Mouse (Mus musculus): Measurements from ENCODE around the gene Kif1b. TPM values are rescaled to one million over a fixed set of nuclear protein-coding genes. Genes with fewer than 3 reads are reported as not detected.

Gene Kif1b
- polyA plus RNA-seq, 1 experiment from 2014 or later: 41.6 TPM

GRCm38 (mm10) chr4:149144459-149144858 lies 163.0 kb downstream of the Kif1b start:
- H3K27ac ChIP-seq: no peak overlapping the region

GRCm38 (mm10) chr4:149143594-149143993 lies 163.9 kb downstream of the Kif1b start:
- no peak for ATAC-seq (ENCODE audit: insufficient number of reproducible peaks, low FRiP score, low TSS enrichment, low read depth)
- H3K9me3 ChIP-seq: no peaks in the 10 kb centered on the region
- 37% methylated on average over 4 of the region's 4 CpGs for WGBS
- H3K36me3 ChIP-seq: no peaks in the 10 kb centered on the region
- H3K9ac ChIP-seq: no peak overlapping the region
- H3K27ac ChIP-seq: no peak overlapping the region
- no peaks in the 10 kb centered on the region for H3K27me3 ChIP-seq
- H3K4me1 ChIP-seq: peaks cover 13% of the 10 kb centered on the region
- no peak overlapping the region for H3K4me3 ChIP-seq
- H3K4me2 ChIP-seq: no peak overlapping the region

More at GRCm38 (mm10) chr4:149144459-149144858, 163.0 kb downstream of the Kif1b start:
- Histone ChIP-seq H3K9me3 (no peaks in the 10 kb centered on the region), H3K4me1 (peaks cover 13% of the 10 kb centered on the region), H3K27me3 (no peaks in the 10 kb centered on the region), H3K36me3 (0 out of 2 replicates have a peak, but pooled peaks cover 2% of the 10 kb centered on the region), H3K4me2 (no peak overlapping the region), H3K4me3 (no peak overlapping the region), H3K9ac (no peak overlapping the region)
- 3% methylated on average over 3 of the region's 3 CpGs for WGBS
- peak; percentile 69; the same call in 1 of the 2 replicates for ATAC-seq (ENCODE audit: insufficient number of reproducible peaks, low FRiP score, low TSS enrichment, low read depth)

GRCm38 (mm10) chr4:149138515-149138914 lies 169.0 kb downstream of the Kif1b start:
- Histone ChIP-seq H3K27ac (no peak overlapping the region), H3K9ac (no peak overlapping the region), H3K4me1 (peaks cover 7% of the 10 kb centered on the region), H3K9me3 (no peaks in the 10 kb centered on the region), H3K4me3 (no peak overlapping the region), H3K36me3 (no peaks in the 10 kb centered on the region; the same call in 1 of the 2 replicates), H3K27me3 (no peaks in the 10 kb centered on the region), H3K4me2 (no peak overlapping the region)
- 51% methylated on average over 8 of the region's 8 CpGs for WGBS
- no peak for ATAC-seq (ENCODE audit: insufficient number of reproducible peaks, low FRiP score, low TSS enrichment, low read depth)

GRCm38 (mm10) chr4:149136982-149137770 lies 170.3 kb downstream of the Kif1b start, which contains the start of gene Cenps:
Gene Cenps, minus strand, starts transcription at chr4:149137629.
- peak; percentile 88 for ATAC-seq (ENCODE audit: insufficient number of reproducible peaks, low FRiP score, low TSS enrichment, low read depth)
- peak within 1 kb of the TSS; percentile 64 for H3K4me2 ChIP-seq
- no peaks in the 10 kb centered on the region; the same call in 1 of the 2 replicates for H3K36me3 ChIP-seq
- no peaks in the 10 kb centered on the region for H3K27me3 ChIP-seq
- H3K4me1 ChIP-seq: peaks cover 7% of the 10 kb centered on the region
- no peaks in the 10 kb centered on the region for H3K9me3 ChIP-seq
- H3K4me3 ChIP-seq: peak within 1 kb of the TSS; percentile 69
- peak within 1 kb of the TSS; percentile 90 for H3K27ac ChIP-seq
- peak within 1 kb of the TSS; percentile 65 for H3K9ac ChIP-seq
- under 1% methylated on average over 68 of the region's 68 CpGs for WGBS

- H3K27me3 ChIP-seq: no peaks in the 10 kb centered on the region
These were observed 171.2 kb downstream of the Kif1b start for GRCm38 (mm10) chr4:149136116-149136850.

GRCm38 (mm10) chr4:149133395-149133794 lies 174.1 kb downstream of the Kif1b start:
- no peak overlapping the region for H3K4me2 ChIP-seq
- no peak overlapping the region for H3K27ac ChIP-seq
- ATAC-seq (ENCODE audit: insufficient number of reproducible peaks, low FRiP score, low TSS enrichment, low read depth): no peak
- H3K27me3 ChIP-seq: no peaks in the 10 kb centered on the region
- peaks cover 12% of the 10 kb centered on the region; the same call in 1 of the 2 replicates for H3K36me3 ChIP-seq
- 74% methylated on average over 5 of the region's 5 CpGs for WGBS
- H3K9ac ChIP-seq: no peak overlapping the region
- no peak overlapping the region for H3K4me3 ChIP-seq
- peaks cover 10% of the 10 kb centered on the region for H3K4me1 ChIP-seq
- no peaks in the 10 kb centered on the region for H3K9me3 ChIP-seq

More at GRCm38 (mm10) chr4:149136116-149136850, 171.2 kb downstream of the Kif1b start:
- WGBS: 53% methylated on average over 18 of the region's 18 CpGs
- Histone ChIP-seq H3K4me2 (peak overlapping the region; percentile 64), H3K36me3 (peaks cover 4% of the 10 kb centered on the region; the same call in 1 of the 2 replicates), H3K27ac (peak overlapping the region; percentile 90), H3K4me1 (peaks cover 10% of the 10 kb centered on the region), H3K9me3 (no peaks in the 10 kb centered on the region), H3K4me3 (peak overlapping the region; percentile 69), H3K9ac (peak overlapping the region; percentile 65)
- ATAC-seq (ENCODE audit: insufficient number of reproducible peaks, low FRiP score, low TSS enrichment, low read depth): no peak

- Histone ChIP-seq H3K9ac (no peak overlapping the region), H3K4me1 (peaks cover 10% of the 10 kb centered on the region), H3K27me3 (no peaks in the 10 kb centered on the region), H3K4me2 (no peak overlapping the region), H3K27ac (no peak overlapping the region), H3K36me3 (peaks cover 20% of the 10 kb centered on the region; the same call in 1 of the 2 replicates), H3K4me3 (no peak overlapping the region), H3K9me3 (no peaks in the 10 kb centered on the region)
- 83% methylated on average over 21 of the region's 21 CpGs for WGBS
- no peak for ATAC-seq (ENCODE audit: insufficient number of reproducible peaks, low FRiP score, low TSS enrichment, low read depth)
These were observed 175.5 kb downstream of the Kif1b start for GRCm38 (mm10) chr4:149131789-149132565.

GRCm38 (mm10) chr4:149131021-149131752 lies 176.3 kb downstream of the Kif1b start:
- 67% methylated on average over 23 of the region's 23 CpGs for WGBS
- ATAC-seq (ENCODE audit: insufficient number of reproducible peaks, low FRiP score, low TSS enrichment, low read depth): no peak

GRCm38 (mm10) chr4:149128467-149128866 lies 179.0 kb downstream of the Kif1b start:
- no peak overlapping the region for H3K9ac ChIP-seq
- ATAC-seq (ENCODE audit: insufficient number of reproducible peaks, low FRiP score, low TSS enrichment, low read depth): no peak
- H3K4me1 ChIP-seq: peaks cover 6% of the 10 kb centered on the region; the same call in 1 of the 2 replicates
- H3K4me3 ChIP-seq: no peak overlapping the region
- no peaks in the 10 kb centered on the region for H3K27me3 ChIP-seq
- H3K36me3 ChIP-seq: peaks cover 20% of the 10 kb centered on the region; the same call in 1 of the 2 replicates
- 81% methylated on average over 18 of the region's 18 CpGs for WGBS
- no peak overlapping the region for H3K4me2 ChIP-seq
- H3K9me3 ChIP-seq: no peaks in the 10 kb centered on the region
- H3K27ac ChIP-seq: no peak overlapping the region

More at GRCm38 (mm10) chr4:149131021-149131752, 176.3 kb downstream of the Kif1b start:
- Histone ChIP-seq H3K27me3 (no peaks in the 10 kb centered on the region), H3K4me1 (peaks cover 6% of the 10 kb centered on the region; the same call in 1 of the 2 replicates), H3K9ac (no peak overlapping the region), H3K36me3 (peaks cover 20% of the 10 kb centered on the region; the same call in 1 of the 2 replicates), H3K4me2 (no peak overlapping the region), H3K27ac (no peak overlapping the region), H3K9me3 (no peaks in the 10 kb centered on the region), H3K4me3 (no peak overlapping the region)

- Histone ChIP-seq H3K4me1 (peaks cover 4% of the 10 kb centered on the region; the same call in 1 of the 2 replicates), H3K27ac (no peak within 1 kb of the TSS), H3K4me3 (no peak within 1 kb of the TSS), H3K36me3 (peaks cover 19% of the 10 kb centered on the region; the same call in 1 of the 2 replicates), H3K4me2 (no peak within 1 kb of the TSS), H3K27me3 (no peaks in the 10 kb centered on the region), H3K9me3 (no peaks in the 10 kb centered on the region), H3K9ac (no peak within 1 kb of the TSS)
- no peak for ATAC-seq (ENCODE audit: insufficient number of reproducible peaks, low FRiP score, low TSS enrichment, low read depth)
- WGBS: 76% methylated on average over 11 of the region's 11 CpGs
These were observed 180.8 kb downstream of the Kif1b start, which contains the start of gene Cort for GRCm38 (mm10) chr4:149126663-149127062. Gene Cort, minus strand, starts transcription at chr4:149126763.
